Mouse (Mus musculus): ENCODE measurements around the gene Ssna1. TPM values are rescaled to one million over a fixed set of nuclear protein-coding genes. Genes with fewer than 3 reads are reported as not detected.

The Ssna1 gene
- total and polyA plus RNA-seq, 3 experiments, result 51.4 to 80.6 (median 72.9) TPM

- H3K4me1 ChIP-seq (ENCODE audit: control insufficient read depth in 1 of 2, insufficient read depth in 2 of 2), result peaks cover 5 to 42% of the 10 kb centered on the region in 2 experiments; a peak in 3 of 4 replicates
- H3K9ac ChIP-seq (ENCODE audit: insufficient read depth, low read depth), result peak overlapping the region; percentile 68
- DNase-seq (ENCODE audit: extremely low read depth), result no peak
- dilution Hi-C loops (cut with MboI; ENCODE audit: extremely low pct_ligation_motif_present, extremely low pct_unique_long_range_greater_than_20kb, low sequenced_read_pairs) (no loop called here), in situ Hi-C loops (cut with MboI; ENCODE audit: low pct_ligation_motif_present, low pct_unique_long_range_greater_than_20kb, low sequenced_read_pairs) (loop anchor here (10.0 kb wide), 1 partner anchor 62 kb away; the partner anchor contains the start of gene Man1b1)
- peak overlapping the region; percentile 79 to 97 (median 91) for H3K4me3 ChIP-seq (replicated peaks in 1 of 3; ENCODE audit: low read depth in 2 of 3, low read length in 2 of 3, poor library complexity in 1 of 3)
- peak overlapping the region; percentile 39 for H3K4me2 ChIP-seq (ENCODE audit: insufficient read depth, low read depth, poor library complexity, severe bottlenecking)
- peaks cover 19% of the 10 kb centered on the region for H3K79me2 ChIP-seq (replicated peaks; ENCODE audit: control insufficient read depth, extremely low read depth, insufficient read depth, poor library complexity, severe bottlenecking)
- H3K9me3 ChIP-seq (replicated peaks; ENCODE audit: low read length), result no peaks in the 10 kb centered on the region
- H3K36me3 ChIP-seq (replicated peaks in 1 of 2; ENCODE audit: control insufficient read depth in 1 of 2, insufficient read depth in 1 of 2, low read length in 1 of 2), result peaks cover 41 to 78% of the 10 kb centered on the region in 2 experiments
- TF ChIP-seq TCF12 (IDR thresholded peaks at IDR 0.05; ENCODE audit: low read depth, low read length) (no peak), RAD21 (IDR thresholded peaks at IDR 0.05; ENCODE audit: low read depth, low read length) (no peak), JUN (IDR thresholded peaks at IDR 0.05; ENCODE audit: insufficient read depth, low read depth, low read length) (no peak), JUND (conservative IDR thresholded peaks at IDR 0.05; ENCODE audit: low read depth, low read length) (no peak), TBP (conservative IDR thresholded peaks at IDR 0.05; ENCODE audit: low read depth, low read length) (no peak), UBTF (IDR thresholded peaks at IDR 0.05; ENCODE audit: low read depth, low read length) (no peak), MAZ (IDR thresholded peaks at IDR 0.05; ENCODE audit: low read depth, low read length) (no peak), PAX5 (IDR thresholded peaks at IDR 0.05; ENCODE audit: low read length) (no peak), POLR2AphosphoS2 (IDR thresholded peaks at IDR 0.05; ENCODE audit: low read depth, low read length) (no peak), GABPA (IDR thresholded peaks at IDR 0.05; ENCODE audit: insufficient replicate concordance, low read depth, low read length) (no peak), ZKSCAN1 (IDR thresholded peaks at IDR 0.05; ENCODE audit: borderline replicate concordance, low read depth, low read length) (no peak), ZNF384 (IDR thresholded peaks at IDR 0.05; ENCODE audit: low read depth, low read length) (no peak), NRF1 (IDR thresholded peaks at IDR 0.05; ENCODE audit: low read depth, low read length) (no peak), USF2 (conservative IDR thresholded peaks at IDR 0.05; ENCODE audit: low read depth, low read length) (no peak), SMC3 (IDR thresholded peaks at IDR 0.05; ENCODE audit: low read depth, low read length) (no peak), IRF4 (IDR thresholded peaks at IDR 0.05; ENCODE audit: low read depth, low read length) (no peak), KAT2A (IDR thresholded peaks at IDR 0.05; ENCODE audit: insufficient replicate concordance, low read length) (no peak), SIN3A (IDR thresholded peaks at IDR 0.05; ENCODE audit: low read length) (no peak)
- H3K27ac ChIP-seq (ENCODE audit: insufficient read depth, low read depth), result no peak overlapping the region
- no peaks in the 10 kb centered on the region for H3K27me3 ChIP-seq (replicated peaks)
Observed at GRCm38 (mm10) chr2:25273010-25273409, 772 bp upstream of the Ssna1 start.

DNA sequence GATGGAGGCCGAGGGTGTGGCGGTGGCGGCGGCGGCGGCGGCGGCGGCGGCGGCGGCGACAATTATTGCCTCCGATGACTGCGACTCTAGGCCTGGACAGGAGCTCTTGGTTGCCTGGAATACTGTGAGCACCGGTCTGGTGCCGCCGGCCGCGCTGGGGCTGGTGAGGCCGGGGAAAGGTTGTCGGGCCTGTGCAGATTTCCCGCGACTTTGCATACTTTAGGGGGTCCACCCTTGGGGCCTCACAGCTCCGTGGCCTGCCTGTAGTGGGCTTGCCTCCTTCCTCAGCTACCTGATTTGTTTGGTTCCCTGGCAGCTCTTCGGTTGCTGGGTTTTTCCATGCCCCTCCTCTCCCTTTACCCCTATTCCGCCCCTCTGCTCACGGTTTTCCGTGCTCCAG, 277 bp upstream of the Ssna1 start:
- peak overlapping the region; percentile 79 to 97 (median 91) for H3K4me3 ChIP-seq (replicated peaks in 1 of 3; ENCODE audit: low read depth in 2 of 3, low read length in 2 of 3, poor library complexity in 1 of 3)
- no peaks in the 10 kb centered on the region for H3K9me3 ChIP-seq (replicated peaks; ENCODE audit: low read length)
- H3K4me2 ChIP-seq (ENCODE audit: insufficient read depth, low read depth, poor library complexity, severe bottlenecking), result peak overlapping the region; percentile 39; the same call in 1 of the 2 replicates
- no peak overlapping the region for H3K27ac ChIP-seq (ENCODE audit: insufficient read depth, low read depth)
- in situ Hi-C loops (cut with MboI; ENCODE audit: low pct_ligation_motif_present, low pct_unique_long_range_greater_than_20kb, low sequenced_read_pairs) (loop anchor here (10.0 kb wide), 1 partner anchor 62 kb away; the partner anchor contains the start of gene Man1b1), dilution Hi-C loops (cut with MboI; ENCODE audit: extremely low pct_ligation_motif_present, extremely low pct_unique_long_range_greater_than_20kb, low sequenced_read_pairs) (no loop called here)
- H3K27me3 ChIP-seq (replicated peaks), result no peaks in the 10 kb centered on the region
- H3K4me1 ChIP-seq (ENCODE audit: control insufficient read depth in 1 of 2, insufficient read depth in 2 of 2), result peaks cover 6 to 47% of the 10 kb centered on the region in 2 experiments; a peak in 3 of 4 replicates
- peak overlapping the region; percentile 68 for H3K9ac ChIP-seq (ENCODE audit: insufficient read depth, low read depth)
- DNase-seq (ENCODE audit: extremely low read depth), result no peak
- H3K79me2 ChIP-seq (replicated peaks; ENCODE audit: control insufficient read depth, extremely low read depth, insufficient read depth, poor library complexity, severe bottlenecking), result peaks cover 19% of the 10 kb centered on the region
- H3K36me3 ChIP-seq (replicated peaks in 1 of 2; ENCODE audit: control insufficient read depth in 1 of 2, insufficient read depth in 1 of 2, low read length in 1 of 2), result peaks cover 37 to 75% of the 10 kb centered on the region in 2 experiments
- TF ChIP-seq MXI1 (IDR thresholded peaks at IDR 0.05; ENCODE audit: low read depth, low read length), result no peak
- no peak for TF ChIP-seq RAD21 (IDR thresholded peaks at IDR 0.05; ENCODE audit: low read depth, low read length)
- TF ChIP-seq POLR2A (IDR thresholded peaks at IDR 0.05; ENCODE audit: low read depth, low read length), result no peak
- TF ChIP-seq CHD1 (IDR thresholded peaks at IDR 0.05; ENCODE audit: low read depth, low read length), result no peak
- no peak for TF ChIP-seq KAT2A (IDR thresholded peaks at IDR 0.05; ENCODE audit: insufficient replicate concordance, low read length)
- no peak for TF ChIP-seq MAFK (IDR thresholded peaks at IDR 0.05; ENCODE audit: insufficient replicate concordance, low read length)
- TF ChIP-seq ZMIZ1 (IDR thresholded peaks at IDR 0.05; ENCODE audit: low read depth, low read length), result no peak
- TF ChIP-seq TCF12 (IDR thresholded peaks at IDR 0.05; ENCODE audit: low read depth, low read length), result no peak
- no peak for TF ChIP-seq MAZ (IDR thresholded peaks at IDR 0.05; ENCODE audit: low read depth, low read length)

Measured in CH12.LX (cell line).